ENCODE assay signal across 8 mouse cellular contexts in genomic region chr15:85822011-85822359, GRCm38 (mm10). TPM values are rescaled to one million over a fixed set of nuclear protein-coding genes. Genes with fewer than 3 reads are reported as not detected.
DNase-seq lines count a peak whose midpoint lies in the region; ATAC-seq and TF ChIP-seq lines count a peak whose summit lies in the region.

No protein-coding gene starts in this region.

- no peaks in the 10 kb centered on the region for H3K9me3 ChIP-seq in hindbrain, embryonic 11.5 days (ENCODE audit: control insufficient read depth, low read length)

- no peak for ATAC-seq in hindbrain, embryonic 11.5 days (ENCODE audit: low FRiP score)

- 26% methylated on average over 4 of the region's 4 CpGs for WGBS in heart, adult 2 months
- WGBS in hindbrain, embryonic 11.5 days = 17% methylated on average over 4 of the region's 4 CpGs

- peak; percentile 31 for TF ChIP-seq CTCF in heart, adult 2 months (IDR thresholded peaks at IDR 0.05)

- H3K27ac ChIP-seq in heart, adult 2 months = peak overlapping the region; percentile 71
- no peak overlapping the region for H3K27ac ChIP-seq in hindbrain, embryonic 11.5 days (ENCODE audit: low read depth, low read length)

- TF ChIP-seq EP300 in heart, adult 2 months (IDR thresholded peaks at IDR 0.05; ENCODE audit: insufficient read depth, low read depth, low read length) = no peak

- H3K4me2 ChIP-seq in hindbrain, embryonic 11.5 days (replicated peaks; ENCODE audit: low read depth, low read length) = peak overlapping the region; percentile 90

- intact Hi-C loops in heart, adult 2 months (cut with DNase I) = no loop called here
- intact Hi-C loops in heart, postnatal 14 days (cut with DNase I) = no loop called here

- no peaks in the 10 kb centered on the region for H3K36me3 ChIP-seq in heart, adult 2 months (ENCODE audit: control insufficient read depth, insufficient read depth, low read length)
- H3K36me3 ChIP-seq in hindbrain, embryonic 11.5 days (ENCODE audit: control insufficient read depth, insufficient read depth, low read length) = no peaks in the 10 kb centered on the region

- H3K79me2 ChIP-seq in heart, adult 2 months (replicated peaks; ENCODE audit: control insufficient read depth, insufficient read depth, low read length) = no peaks in the 10 kb centered on the region

- H3K4me1 ChIP-seq in heart, adult 2 months (ENCODE audit: control insufficient read depth, insufficient read depth, low read length) = peaks cover 4% of the 10 kb centered on the region; the same call in 1 of the 2 replicates
- no peaks in the 10 kb centered on the region for H3K4me1 ChIP-seq in hindbrain, embryonic 11.5 days (replicated peaks; ENCODE audit: control insufficient read depth, insufficient read depth, low read length)

- H3K9ac ChIP-seq in heart, adult 2 months (ENCODE audit: low read depth, low read length) = peak overlapping the region; percentile 75
- H3K9ac ChIP-seq in hindbrain, embryonic 11.5 days (ENCODE audit: low read depth, low read length) = peak overlapping the region; percentile 66; the same call in 1 of the 2 replicates

- peak overlapping the region; percentile 46 for H3K4me3 ChIP-seq in heart, adult 2 months
- H3K4me3 ChIP-seq in hindbrain, embryonic 11.5 days (ENCODE audit: low read depth, low read length) = peak overlapping the region; percentile 46

- peaks cover 1% of the 10 kb centered on the region; the same call in 1 of the 2 replicates for H3K27me3 ChIP-seq in heart, adult 2 months (ENCODE audit: control insufficient read depth, insufficient read depth, low read length)
- H3K27me3 ChIP-seq in hindbrain, embryonic 11.5 days (ENCODE audit: control insufficient read depth, insufficient read depth, low read length) = peaks cover 12% of the 10 kb centered on the region

- TF ChIP-seq POLR2A in heart, adult 2 months (IDR thresholded peaks at IDR 0.05; ENCODE audit: insufficient read depth, low read depth, low read length) = no peak

- no peak for DNase-seq in heart, adult 2 months
- no peak for DNase-seq in heart, postnatal 14 days
- DNase-seq in R1 (ENCODE audit: low read depth, low spot score) = peak; percentile 60
- DNase-seq in hindbrain, embryonic 11.5 days (ENCODE audit: low spot score) = no peak
- peak; percentile 26 for DNase-seq in lung, postnatal 36 days
- DNase-seq in layer of hippocampus, adult 9-10 months (ENCODE audit: low spot score) = no peak
- no peak for DNase-seq in urinary bladder, postnatal 4 days (ENCODE audit: low spot score in 2 of 2)
- no peak for DNase-seq in spleen, postnatal 4 days (ENCODE audit: low spot score in 2 of 2)

RNA-seq across cellular contexts. Expression of gene Pkdrej, which starts 0.5 kb away (rescaled TPM):
- 1 to 10 TPM; 3.9 to 4.2 TPM for total RNA-seq in heart, adult 2 months (2021)
- polyA plus RNA-seq in heart, adult 2 months (2012; rRNA removed) = 1.8 and 3.0 TPM in 2 replicates
- 1 to 10 TPM; 2.0 to 2.1 TPM for total RNA-seq in heart, postnatal 14 days (2021)
- polyA plus RNA-seq in hindbrain, embryonic 11.5 days (2014; fragmentation: Nextera tagmentation; extraction: Ambion mirVana) = 0.02 and 0.10 TPM in 2 replicates

RNA-seq across cellular contexts. Expression of gene Ttc38, which starts 10.1 kb away (rescaled TPM):
- 10 to 100 TPM; 15.3 to 21.1 TPM for total RNA-seq in heart, adult 2 months (2021)
- 6.8 and 10.6 TPM in 2 replicates for polyA plus RNA-seq in heart, adult 2 months (2012; rRNA removed)
- 10 to 100 TPM; 12.4 to 13.3 TPM for total RNA-seq in heart, postnatal 14 days (2021)
- 2.8 and 2.9 TPM in 2 replicates for polyA plus RNA-seq in hindbrain, embryonic 11.5 days (2014; fragmentation: Nextera tagmentation; extraction: Ambion mirVana)

RNA-seq across cellular contexts. Expression of gene Cdpf1, which starts 10.5 kb away (rescaled TPM):
- 10 to 100 TPM; 31.6 to 37.3 TPM for total RNA-seq in heart, adult 2 months (2021)
- polyA plus RNA-seq in heart, adult 2 months (2012; rRNA removed) = 36.4 and 42.6 TPM in 2 replicates
- 10 to 100 TPM; 31.0 to 33.8 TPM for total RNA-seq in heart, postnatal 14 days (2021)
- 20.2 and 22.0 TPM in 2 replicates for polyA plus RNA-seq in hindbrain, embryonic 11.5 days (2014; fragmentation: Nextera tagmentation; extraction: Ambion mirVana)

RNA-seq across cellular contexts. Expression of gene Gtse1, which starts 37.6 kb away (rescaled TPM):
- total RNA-seq in heart, adult 2 months (2021) = under 1 TPM; 0.21 to 0.41 TPM
- 0.53 and 0.61 TPM in 2 replicates for polyA plus RNA-seq in heart, adult 2 months (2012; rRNA removed)
- 1 to 10 TPM; 1.4 to 2.3 TPM for total RNA-seq in heart, postnatal 14 days (2021)
- polyA plus RNA-seq in hindbrain, embryonic 11.5 days (2014; fragmentation: Nextera tagmentation; extraction: Ambion mirVana) = 26.8 and 33.9 TPM in 2 replicates

RNA-seq across cellular contexts. Expression of gene Trmu, which starts 57.1 kb away (rescaled TPM):
- total RNA-seq in heart, adult 2 months (2021) = 10 to 100 TPM; 15.7 to 15.9 TPM
- polyA plus RNA-seq in heart, adult 2 months (2012; rRNA removed) = 23.5 and 27.8 TPM in 2 replicates
- total RNA-seq in heart, postnatal 14 days (2021) = 10 to 100 TPM; 25.9 to 28.7 TPM
- 30.4 and 34.6 TPM in 2 replicates for polyA plus RNA-seq in hindbrain, embryonic 11.5 days (2014; fragmentation: Nextera tagmentation; extraction: Ambion mirVana)

Comparison
In these comparisons a context has a peak if more than half of its experiments do, and no peak if none do; other contexts are left out.
1. DNase-seq: peak in R1 (single experiment) and lung, postnatal 36 days (single experiment); none in heart, adult 2 months (0 of 2), heart, postnatal 14 days (0 of 2), hindbrain, embryonic 11.5 days (single experiment), layer of hippocampus, adult 9-10 months (single experiment), urinary bladder, postnatal 4 days (0 of 2) and spleen, postnatal 4 days (0 of 2).